Mouse (Mus musculus) liver, embryonic 11.5 days (tissue): ENCODE measurements around the gene Tns3. TPM values are rescaled to one million over a fixed set of nuclear protein-coding genes. Genes with fewer than 3 reads are reported as not detected.

Source experiments
- ATAC-seq: fragments of 200-750 bp; cut with Nextera tagmentation; replicated peaks from 2 replicates; pipeline ENCODE4 v1.8.0; 2017; ENCODE audit warnings: moderate number of reproducible peaks, mild to moderate bottlenecking, moderate TSS enrichment, moderate library complexity; ENCODE audit not compliant: low FRiP score
- DNase-seq: peaks from one replicate; pipeline ENCODE4 v3.0.0-alpha.2; 2017; ENCODE audit warnings: low spot score
- H3K27ac ChIP-seq: fragments of 300-500 bp; sonication (generic); 2 replicates; pipeline ENCODE4 v1.5.1; 2014; ENCODE audit warnings: mild to moderate bottlenecking, low read depth, low read length, control low read depth
- H3K27me3 ChIP-seq: fragments of 300-500 bp; sonication (generic); replicated peaks from 2 replicates; pipeline ENCODE4 v1.6.1; 2014; ENCODE audit warnings: low read length, mixed read lengths; ENCODE audit not compliant: control insufficient read depth, insufficient read depth
- H3K36me3 ChIP-seq: fragments of 300-500 bp; sonication (generic); 2 replicates; pipeline ENCODE4 v1.6.1; 2014; ENCODE audit warnings: mild to moderate bottlenecking, low read length, moderate library complexity, mixed read lengths; ENCODE audit not compliant: control insufficient read depth, insufficient read depth
- H3K4me1 ChIP-seq: fragments of 300-500 bp; sonication (generic); replicated peaks from 2 replicates; pipeline ENCODE4 v1.6.1; 2014; ENCODE audit warnings: low read length, mixed read lengths; ENCODE audit not compliant: control insufficient read depth, insufficient read depth
- H3K4me2 ChIP-seq: fragments of 300-500 bp; sonication (generic); 2 replicates; pipeline ENCODE4 v1.6.1; 2014; ENCODE audit warnings: mild to moderate bottlenecking, control low read depth, moderate library complexity
- H3K4me3 ChIP-seq: fragments of 300-500 bp; sonication (generic); 2 replicates; pipeline ENCODE4 v1.5.1; 2014; ENCODE audit warnings: low read depth, low read length, control low read depth
- H3K9ac ChIP-seq: fragments of 300-500 bp; sonication (generic); 2 replicates; pipeline ENCODE4 v1.6.1; 2014; ENCODE audit warnings: low read depth, low read length, control low read depth
- H3K9me3 ChIP-seq: fragments of 300-500 bp; sonication (generic); 2 replicates; pipeline ENCODE4 v1.6.1; 2016; ENCODE audit warnings: low read length, inconsistent platforms, mixed read lengths; ENCODE audit not compliant: control insufficient read depth
- WGBS: fragments of 180-500 bp; shearing (Covaris S2); extraction: QIAGEN DNeasy Blood & Tissue Kit; methylation state at CpG from one replicate; pipeline ENCODE4 v1.1.7; 2014; 5-methylcytosine and 5-hydroxymethylcytosine counted together
- polyA plus RNA-seq: library from polyadenylated mRNA; unstranded; fragments of >200 nt; fragmentation: Nextera tagmentation; extraction: Ambion mirVana; gene quantifications from 2 replicates; pipeline ENCODE4 v1.2.1, GENCODE M21; 2014

The Tns3 gene
- polyA plus RNA-seq, 1 experiment from 2014 or later: 9.8 TPM

DNA sequence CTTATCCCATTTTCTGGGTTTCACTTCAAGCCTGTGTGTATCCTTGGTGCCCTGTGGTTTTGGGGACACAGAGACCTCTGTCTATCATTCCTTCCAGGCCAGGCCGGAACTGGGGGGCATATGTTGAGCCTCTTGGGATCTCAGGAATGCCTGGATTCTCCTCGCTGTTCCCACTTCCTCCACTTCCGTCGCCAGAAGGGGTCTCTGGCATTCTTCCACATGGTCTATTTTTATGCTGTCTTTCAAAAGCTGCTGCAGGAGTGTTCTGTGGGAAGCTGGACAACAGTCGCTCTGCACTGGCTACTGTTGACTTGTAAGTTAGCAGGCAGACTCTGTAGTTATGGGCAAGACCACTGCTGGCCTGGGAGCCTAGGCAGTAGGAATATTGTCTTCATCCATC lies 206.4 kb downstream of the Tns3 start:
- H3K4me1 ChIP-seq: no peaks in the 10 kb centered on the region
- H3K36me3 ChIP-seq: peaks cover 2% of the 10 kb centered on the region; the same call in 1 of the 2 replicates
- WGBS: 52% methylated on average over 5 of the region's 5 CpGs
- no peak for ATAC-seq
- H3K4me3 ChIP-seq: no peak overlapping the region
- no peaks in the 10 kb centered on the region for H3K27me3 ChIP-seq
- no peak overlapping the region for H3K27ac ChIP-seq
- H3K9me3 ChIP-seq: no peaks in the 10 kb centered on the region
- H3K4me2 ChIP-seq: no peak overlapping the region
- DNase-seq: no peak
- H3K9ac ChIP-seq: no peak overlapping the region

DNA sequence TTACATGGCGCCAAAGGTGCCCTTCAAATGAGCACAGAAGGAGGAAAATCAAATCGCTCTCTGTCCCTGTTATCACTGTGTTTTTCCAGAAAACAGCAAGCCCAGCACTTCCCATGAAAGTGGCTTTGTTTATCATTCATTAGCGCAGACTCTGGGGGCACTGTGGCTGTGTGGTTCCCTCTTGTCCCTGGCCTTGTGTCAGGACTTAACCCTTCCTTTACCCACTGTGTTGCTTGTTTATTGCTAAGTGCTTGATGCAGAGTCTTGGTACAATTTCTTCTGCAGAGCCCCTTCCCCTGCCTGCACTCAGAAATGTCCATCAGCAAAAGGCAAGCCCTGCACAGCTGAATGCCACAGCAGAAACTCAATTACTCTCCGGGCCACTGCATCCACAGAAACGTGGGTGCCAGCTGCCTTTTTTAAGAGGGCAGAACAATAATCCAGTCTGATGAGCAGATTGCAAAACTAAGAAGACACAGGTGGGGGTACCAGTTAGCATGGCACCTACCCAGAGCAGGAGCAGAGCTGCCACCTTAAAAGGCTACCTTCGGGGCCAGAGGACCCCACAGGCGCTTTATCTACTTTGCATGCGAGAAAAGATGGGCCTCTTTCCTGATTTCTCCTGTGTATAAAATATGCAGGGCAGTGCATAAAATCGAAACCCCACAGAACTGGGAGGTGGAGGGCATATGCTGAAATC lies 207.6 kb downstream of the Tns3 start:
- 60% methylated on average over 9 of the region's 9 CpGs for WGBS
- Histone ChIP-seq H3K9me3 (no peaks in the 10 kb centered on the region), H3K4me1 (no peaks in the 10 kb centered on the region), H3K4me2 (no peak overlapping the region), H3K27ac (no peak overlapping the region), H3K27me3 (no peaks in the 10 kb centered on the region), H3K4me3 (no peak overlapping the region), H3K36me3 (peaks cover 4% of the 10 kb centered on the region), H3K9ac (no peak overlapping the region)
- DNase-seq (no peak), ATAC-seq (no peak)

DNA sequence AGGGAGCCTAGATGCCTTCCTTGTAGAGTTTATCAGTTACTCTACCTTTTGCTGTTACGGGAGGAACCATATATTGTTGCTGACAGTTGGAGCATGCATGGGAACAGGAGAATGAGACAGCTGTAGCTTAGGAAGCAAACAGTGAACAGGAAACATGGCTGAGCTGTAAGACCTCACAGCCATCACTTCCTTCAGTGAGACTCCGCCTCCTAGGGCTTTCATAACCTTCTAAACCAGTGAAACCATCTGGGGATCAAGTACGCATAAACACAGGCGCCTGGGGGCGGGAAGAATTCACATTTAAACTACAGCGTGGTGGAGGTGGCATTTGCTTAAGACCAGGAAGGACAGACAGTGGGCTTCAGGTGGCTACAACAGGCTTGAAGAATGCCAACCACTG lies 208.7 kb downstream of the Tns3 start:
- Histone ChIP-seq H3K27ac (no peak overlapping the region), H3K9me3 (no peaks in the 10 kb centered on the region)

DNA sequence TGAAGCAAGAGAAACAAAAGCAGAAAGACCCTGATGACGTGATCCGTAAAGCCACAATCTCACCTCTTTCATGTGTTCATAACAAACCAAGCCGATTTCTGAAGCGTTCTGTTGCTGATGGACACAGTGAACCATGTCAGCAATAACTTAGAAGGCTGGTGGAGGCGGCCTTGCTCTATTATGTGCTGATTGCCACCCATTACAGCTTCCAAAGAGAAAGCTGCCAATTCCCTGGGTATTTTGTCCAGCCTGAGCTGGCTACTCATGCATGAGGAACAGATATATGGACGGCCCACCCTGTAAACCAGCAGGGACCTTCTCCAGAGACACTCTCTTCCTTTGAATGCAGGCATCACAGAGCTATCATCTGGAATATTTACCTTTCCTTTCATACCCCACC lies 211.1 kb downstream of the Tns3 start:
- 87% methylated on average over 6 of the region's 6 CpGs for WGBS
- Histone ChIP-seq H3K9ac (no peak overlapping the region), H3K36me3 (peaks cover 12% of the 10 kb centered on the region), H3K27me3 (no peaks in the 10 kb centered on the region), H3K9me3 (no peaks in the 10 kb centered on the region), H3K4me2 (no peak overlapping the region), H3K4me3 (no peak overlapping the region), H3K27ac (no peak overlapping the region), H3K4me1 (no peaks in the 10 kb centered on the region)
- DNase-seq: no peak
- no peak for ATAC-seq

More for the DNA sequence above, 208.7 kb downstream of the Tns3 start:
- no peak for DNase-seq
- WGBS: 77% methylated on average over 6 of the region's 6 CpGs
- Histone ChIP-seq H3K4me2 (no peak overlapping the region), H3K4me1 (no peaks in the 10 kb centered on the region), H3K27me3 (no peaks in the 10 kb centered on the region), H3K9ac (no peak overlapping the region), H3K4me3 (no peak overlapping the region), H3K36me3 (peaks cover 6% of the 10 kb centered on the region)
- no peak for ATAC-seq

DNA sequence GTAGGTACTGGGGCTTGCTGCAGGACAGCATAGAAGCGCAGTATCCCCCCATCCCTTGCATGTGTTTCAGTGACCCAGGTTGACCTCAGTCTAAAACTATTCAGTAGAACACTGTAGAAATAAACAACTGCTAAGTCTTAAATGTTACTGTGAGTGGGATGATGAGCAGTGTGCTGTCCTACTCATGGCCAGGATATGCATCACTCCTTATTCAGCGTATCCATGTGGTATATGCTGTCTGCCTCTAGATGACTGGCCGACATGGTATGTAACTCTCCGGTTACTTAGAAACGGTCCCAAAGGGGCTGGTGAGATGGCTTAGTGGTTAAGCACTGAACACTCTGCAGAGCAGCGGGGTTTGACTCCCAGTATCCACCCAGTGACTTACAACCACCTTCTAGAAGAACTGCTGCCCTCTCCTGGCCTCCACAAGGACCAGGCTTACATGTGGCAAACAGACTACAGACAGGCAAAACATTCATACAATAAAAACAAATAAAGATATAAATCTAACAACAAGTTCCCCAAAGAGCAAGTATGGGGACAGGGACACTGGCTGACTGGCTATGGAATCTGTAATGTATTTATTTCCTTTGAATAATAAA lies 212.6 kb downstream of the Tns3 start:
- Histone ChIP-seq H3K4me3 (no peak overlapping the region), H3K27ac (no peak overlapping the region), H3K9me3 (no peaks in the 10 kb centered on the region), H3K27me3 (no peaks in the 10 kb centered on the region), H3K4me1 (no peaks in the 10 kb centered on the region), H3K36me3 (peaks cover 13% of the 10 kb centered on the region), H3K9ac (no peak overlapping the region), H3K4me2 (no peak overlapping the region)
- 90% methylated on average over 6 of the region's 6 CpGs for WGBS
- DNase-seq (no peak), ATAC-seq (no peak)

- Histone ChIP-seq H3K9me3 (no peaks in the 10 kb centered on the region), H3K9ac (no peak overlapping the region), H3K4me2 (no peak overlapping the region), H3K4me3 (no peak overlapping the region), H3K27me3 (no peaks in the 10 kb centered on the region), H3K27ac (no peak overlapping the region), H3K36me3 (peaks cover 13% of the 10 kb centered on the region), H3K4me1 (no peaks in the 10 kb centered on the region)
- DNase-seq (no peak), ATAC-seq (no peak)
- 58% methylated on average over 4 of the region's 4 CpGs for WGBS
Measured at GRCm38 (mm10) chr11:8450540-8450939, 213.8 kb downstream of the Tns3 start.

- H3K4me2 ChIP-seq: no peak overlapping the region
- H3K27me3 ChIP-seq: no peaks in the 10 kb centered on the region
- ATAC-seq (no peak), DNase-seq (no peak)
- H3K9ac ChIP-seq: no peak overlapping the region
- no peak overlapping the region for H3K4me3 ChIP-seq
- H3K27ac ChIP-seq: no peak overlapping the region
- peaks cover 10% of the 10 kb centered on the region for H3K36me3 ChIP-seq
- H3K4me1 ChIP-seq: no peaks in the 10 kb centered on the region
- H3K9me3 ChIP-seq: no peaks in the 10 kb centered on the region
- WGBS: 72% methylated on average over 8 of the region's 8 CpGs
Measured at GRCm38 (mm10) chr11:8445915-8446356, 218.4 kb downstream of the Tns3 start.

DNA sequence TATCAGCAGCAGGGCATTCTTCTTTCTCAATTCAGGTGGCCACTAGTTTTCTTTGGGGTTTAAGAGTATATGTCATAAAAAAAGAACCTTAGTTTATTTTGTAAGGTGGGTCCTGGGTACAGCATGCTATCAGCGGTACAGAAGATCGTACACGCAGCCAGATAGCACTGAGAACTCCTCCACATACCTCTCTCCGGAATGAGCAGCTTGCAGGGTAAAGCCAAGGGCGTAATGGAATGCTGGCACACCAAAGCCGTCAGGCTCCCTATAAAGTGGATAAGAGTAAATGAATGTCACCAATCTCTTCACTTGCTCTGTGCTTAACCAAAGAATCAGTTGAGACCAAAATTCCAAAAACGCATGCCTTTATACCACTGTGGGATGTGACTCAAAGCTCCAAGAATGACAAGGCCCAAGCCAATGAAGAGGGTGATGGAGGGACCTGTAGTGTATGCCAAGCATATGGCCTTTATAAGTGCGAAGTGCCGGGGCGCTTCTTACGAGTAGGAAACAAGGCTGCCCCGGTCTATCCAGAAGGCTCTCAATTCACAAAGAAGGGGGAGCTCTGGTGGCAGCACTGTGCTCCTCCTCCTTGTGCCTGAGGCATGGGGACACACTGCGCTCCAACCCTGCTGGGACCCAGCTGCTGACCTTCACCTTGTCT lies 219.4 kb downstream of the Tns3 start:
- Histone ChIP-seq H3K27ac (no peak overlapping the region), H3K27me3 (no peaks in the 10 kb centered on the region), H3K9me3 (no peaks in the 10 kb centered on the region), H3K4me2 (no peak overlapping the region), H3K4me1 (no peaks in the 10 kb centered on the region), H3K4me3 (no peak overlapping the region), H3K9ac (no peak overlapping the region), H3K36me3 (peaks cover 7% of the 10 kb centered on the region)
- DNase-seq (no peak), ATAC-seq (no peak)
- 90% methylated on average over 13 of the region's 13 CpGs for WGBS
